Mouse (Mus musculus): ENCODE measurements around the gene Dnaaf5.

The Dnaaf5 gene

GRCm38 (mm10) chr5:139141326-139141725 is 8.7 kb upstream of the Dnaaf5 start:
- DNase-seq (ENCODE audit: low spot score) = no peak

- DNase-seq (ENCODE audit: low spot score) = no peak
Observed at GRCm38 (mm10) chr5:139143890-139144289, 6.1 kb upstream of the Dnaaf5 start.

- no peak for DNase-seq (ENCODE audit: low spot score)
Observed at GRCm38 (mm10) chr5:139145726-139146125, 4.3 kb upstream of the Dnaaf5 start.

- no peak for DNase-seq (ENCODE audit: low spot score)
Observed at GRCm38 (mm10) chr5:139146476-139147075, 3.4 kb upstream of the Dnaaf5 start.

- DNase-seq (ENCODE audit: low spot score) = no peak
Observed at GRCm38 (mm10) chr5:139147178-139148078, 2.6 kb upstream of the Dnaaf5 start.

GRCm38 (mm10) chr5:139149006-139149672 is 884 bp upstream of the Dnaaf5 start:
- no peak for DNase-seq (ENCODE audit: low spot score)

GRCm38 (mm10) chr5:139150603-139151031 is 594 bp downstream of the Dnaaf5 start:
- DNase-seq (ENCODE audit: low spot score) = peak; percentile 67

- no peak for DNase-seq (ENCODE audit: low spot score)
Observed at GRCm38 (mm10) chr5:139160899-139161298, 10.9 kb downstream of the Dnaaf5 start.

GRCm38 (mm10) chr5:139161632-139162031 is 11.6 kb downstream of the Dnaaf5 start:
- DNase-seq (ENCODE audit: low spot score) = no peak

GRCm38 (mm10) chr5:139166781-139167361 is 16.8 kb downstream of the Dnaaf5 start:
- DNase-seq (ENCODE audit: low spot score) = no peak

- no peak for DNase-seq (ENCODE audit: low spot score)
Observed at GRCm38 (mm10) chr5:139167548-139167947, 17.5 kb downstream of the Dnaaf5 start.

- DNase-seq (ENCODE audit: low spot score) = no peak
Observed at GRCm38 (mm10) chr5:139171929-139172328, 21.9 kb downstream of the Dnaaf5 start.

- peak; percentile 10 for DNase-seq (ENCODE audit: low spot score)
Observed at GRCm38 (mm10) chr5:139174141-139174540, 24.1 kb downstream of the Dnaaf5 start.

- peak; percentile 7 for DNase-seq (ENCODE audit: low spot score)
Observed at GRCm38 (mm10) chr5:139174556-139175547, 24.8 kb downstream of the Dnaaf5 start.

GRCm38 (mm10) chr5:139178895-139179631 is 29.0 kb downstream of the Dnaaf5 start:
- peak; percentile 36 for DNase-seq (ENCODE audit: low spot score)

GRCm38 (mm10) chr5:139183131-139183530 is 33.1 kb downstream of the Dnaaf5 start:
- DNase-seq (ENCODE audit: low spot score) = no peak

- DNase-seq (ENCODE audit: low spot score) = no peak
Observed at GRCm38 (mm10) chr5:139183601-139184000, 33.6 kb downstream of the Dnaaf5 start.

- no peak for DNase-seq (ENCODE audit: low spot score)
Observed at GRCm38 (mm10) chr5:139184897-139185296, 34.9 kb downstream of the Dnaaf5 start.

GRCm38 (mm10) chr5:139189726-139190125 is 39.7 kb downstream of the Dnaaf5 start:
- no peak for DNase-seq (ENCODE audit: low spot score)

GRCm38 (mm10) chr5:139190958-139191357 is 40.9 kb downstream of the Dnaaf5 start:
- no peak for DNase-seq (ENCODE audit: low spot score)

All from yolk sac, embryonic 10.5 days (tissue).